8 mouse cellular contexts compared by ENCODE assay signal in genomic region chr11:102394421-102395124, GRCm38 (mm10). TPM values are rescaled to one million over a fixed set of nuclear protein-coding genes. Genes with fewer than 3 reads are reported as not detected.
A peak's percentile ranks its signal among the peaks of the same experiment; 100 is the strongest.
DNase-seq lines count a peak whose midpoint lies in the region; ATAC-seq and TF ChIP-seq lines count a peak whose summit lies in the region.

No protein-coding gene starts in this region.

- H3K27ac ChIP-seq in embryonic facial prominence, embryonic 12.5 days: no peak overlapping the region
- H3K27ac ChIP-seq in intestine, embryonic 15.5 days: no peak overlapping the region
- H3K27ac ChIP-seq in thymus, adult 2 months (ENCODE audit: control insufficient read depth, insufficient read depth, low read length): no peak overlapping the region

- H3K36me3 ChIP-seq in C2C12 (ENCODE audit: control insufficient read depth, insufficient read depth): no peaks in the 10 kb centered on the region
- H3K36me3 ChIP-seq in embryonic facial prominence, embryonic 12.5 days: no peaks in the 10 kb centered on the region
- H3K36me3 ChIP-seq in intestine, embryonic 15.5 days: no peaks in the 10 kb centered on the region
- H3K36me3 ChIP-seq in thymus, adult 2 months (ENCODE audit: control insufficient read depth, insufficient read depth, low read length): no peaks in the 10 kb centered on the region

- WGBS in embryonic facial prominence, embryonic 12.5 days: 70% methylated on average over 9 of the region's 9 CpGs
- 79% methylated on average over 9 of the region's 9 CpGs for WGBS in intestine, embryonic 15.5 days
- WGBS in thymus, adult 2 months: 82% methylated on average over 9 of the region's 9 CpGs

- peak; percentile 67 for DNase-seq in ES-CJ7 (ENCODE audit: low read depth, low spot score)
- no peak for DNase-seq in lung, postnatal 25 days (ENCODE audit: low spot score)
- DNase-seq in thymus, adult 2 months: no peak
- no peak for DNase-seq in kidney, postnatal 36 days
- DNase-seq in heart, adult 18-20 months: no peak

- no peak overlapping the region for H3K4me3 ChIP-seq in C2C12 (ENCODE audit: insufficient read depth, poor library complexity, severe bottlenecking)
- H3K4me3 ChIP-seq in embryonic facial prominence, embryonic 12.5 days: peak overlapping the region; percentile 43; the same call in 1 of the 2 replicates
- H3K4me3 ChIP-seq in intestine, embryonic 15.5 days (replicated peaks): no peak overlapping the region; the same call in 1 of the 2 replicates
- no peak overlapping the region for H3K4me3 ChIP-seq in thymus, adult 2 months (ENCODE audit: control insufficient read depth, insufficient read depth, low read length)

- H3K79me3 ChIP-seq in C2C12 (ENCODE audit: low read depth): no peaks in the 10 kb centered on the region

- H3K9me3 ChIP-seq in embryonic facial prominence, embryonic 12.5 days: no peaks in the 10 kb centered on the region
- no peaks in the 10 kb centered on the region for H3K9me3 ChIP-seq in intestine, embryonic 15.5 days

- H3K4me2 ChIP-seq in embryonic facial prominence, embryonic 12.5 days (replicated peaks): peak overlapping the region; percentile 87
- H3K4me2 ChIP-seq in intestine, embryonic 15.5 days (replicated peaks): peak overlapping the region; percentile 87; the same call in 1 of the 2 replicates

- H3K27me3 ChIP-seq in C2C12 (ENCODE audit: control insufficient read depth, insufficient read depth, insufficient read length): peaks cover 4% of the 10 kb centered on the region
- H3K27me3 ChIP-seq in embryonic facial prominence, embryonic 12.5 days: peaks cover 45% of the 10 kb centered on the region
- H3K27me3 ChIP-seq in intestine, embryonic 15.5 days (replicated peaks): peaks cover 23% of the 10 kb centered on the region
- peaks cover 7% of the 10 kb centered on the region; the same call in 1 of the 2 replicates for H3K27me3 ChIP-seq in thymus, adult 2 months (ENCODE audit: control insufficient read depth, insufficient read depth, low read length)

- H3K79me2 ChIP-seq in C2C12 (ENCODE audit: control insufficient read depth, insufficient read depth): no peaks in the 10 kb centered on the region

- H3K9ac ChIP-seq in embryonic facial prominence, embryonic 12.5 days: no peak overlapping the region
- H3K9ac ChIP-seq in intestine, embryonic 15.5 days: no peak overlapping the region

- no peak for TF ChIP-seq POLR2A in thymus, adult 2 months (IDR thresholded peaks at IDR 0.05; ENCODE audit: control insufficient read depth, extremely low read depth, insufficient read depth, low read length, poor library complexity)

- H3K4me1 ChIP-seq in embryonic facial prominence, embryonic 12.5 days: peaks cover 27% of the 10 kb centered on the region
- peaks cover 32% of the 10 kb centered on the region for H3K4me1 ChIP-seq in intestine, embryonic 15.5 days (replicated peaks)
- H3K4me1 ChIP-seq in thymus, adult 2 months (replicated peaks; ENCODE audit: control insufficient read depth, insufficient read depth, low read length): peaks cover 16% of the 10 kb centered on the region

- H3ac ChIP-seq in C2C12 (ENCODE audit: control insufficient read depth, insufficient read length, low read depth): no peak overlapping the region

- ATAC-seq in embryonic facial prominence, embryonic 12.5 days (ENCODE audit: insufficient number of reproducible peaks, insufficient read depth, low FRiP score, low TSS enrichment): no peak
- no peak for ATAC-seq in intestine, embryonic 15.5 days

- no peak for TF ChIP-seq CTCF in C2C12 (IDR thresholded peaks at IDR 0.05; ENCODE audit: control insufficient read depth, insufficient read depth, insufficient read length)
- TF ChIP-seq CTCF in thymus, adult 2 months (IDR thresholded peaks at IDR 0.05; ENCODE audit: borderline replicate concordance, control insufficient read depth, extremely low read depth, insufficient read depth, low read length, poor library complexity): no peak

TF ChIP-seq in C2C12, 6 proteins besides CTCF, POLR2A, EP300 and RAD21:
- TF ChIP-seq USF1 (IDR thresholded peaks at IDR 0.05; ENCODE audit: low read depth): no peak
- TF ChIP-seq MYOD1 (IDR thresholded peaks at IDR 0.05; ENCODE audit: control insufficient read depth, insufficient read length, low read depth): peak; percentile 100
- TF ChIP-seq MYOG (IDR thresholded peaks at IDR 0.05; ENCODE audit: control insufficient read depth, extremely low read depth, insufficient read length): no peak
- no peak for TF ChIP-seq CEBPB (IDR thresholded peaks at IDR 0.05; ENCODE audit: low read depth)

RNA-seq across cellular contexts. Expression of gene Rundc3a, which starts 1.4 kb away (rescaled TPM):
- 2.2 TPM for polyA plus RNA-seq in C2C12 (2012; fragmentation: generic; extraction: Trizol)
- polyA plus RNA-seq in embryonic facial prominence, embryonic 12.5 days (2016; fragmentation: Nextera tagmentation; extraction: Ambion mirVana): 15.9 and 20.4 TPM in 2 replicates
- polyA plus RNA-seq in intestine, embryonic 15.5 days (2015; fragmentation: Nextera tagmentation; extraction: Ambion mirVana): 8.7 and 10.8 TPM in 2 replicates
- polyA plus RNA-seq in thymus, adult 2 months (2012; rRNA removed): 7.9 and 8.1 TPM in 2 replicates
- total RNA-seq in heart, adult 18-20 months (2021): under 1 TPM in 1 of 2 experiments, not detected in 1; 0.64 TPM

RNA-seq across cellular contexts. Expression of gene Slc25a39, which starts 13.2 kb away (rescaled TPM):
- 174 TPM for polyA plus RNA-seq in C2C12 (2012; fragmentation: generic; extraction: Trizol)
- polyA plus RNA-seq in embryonic facial prominence, embryonic 12.5 days (2016; fragmentation: Nextera tagmentation; extraction: Ambion mirVana): 188 and 189 TPM in 2 replicates
- 305 and 329 TPM in 2 replicates for polyA plus RNA-seq in intestine, embryonic 15.5 days (2015; fragmentation: Nextera tagmentation; extraction: Ambion mirVana)
- polyA plus RNA-seq in thymus, adult 2 months (2012; rRNA removed): 227 and 235 TPM in 2 replicates
- 100 to 1,000 TPM; 187 to 194 TPM for total RNA-seq in heart, adult 18-20 months (2021)

RNA-seq across cellular contexts. Expression of gene Slc4a1, which starts 28.6 kb away (rescaled TPM):
- polyA plus RNA-seq in C2C12 (2012; fragmentation: generic; extraction: Trizol): not detected
- polyA plus RNA-seq in embryonic facial prominence, embryonic 12.5 days (2016; fragmentation: Nextera tagmentation; extraction: Ambion mirVana): 24.5 and 26.4 TPM in 2 replicates
- 15.2 and 18.0 TPM in 2 replicates for polyA plus RNA-seq in intestine, embryonic 15.5 days (2015; fragmentation: Nextera tagmentation; extraction: Ambion mirVana)
- 0.11 and 0.34 TPM in 2 replicates for polyA plus RNA-seq in thymus, adult 2 months (2012; rRNA removed)
- 1 to 10 TPM; 1.4 to 2.3 TPM for total RNA-seq in heart, adult 18-20 months (2021)

RNA-seq across cellular contexts. Expression of gene Grn, which starts 35.5 kb away (rescaled TPM):
- polyA plus RNA-seq in C2C12 (2012; fragmentation: generic; extraction: Trizol): 79.1 TPM
- 116 and 126 TPM in 2 replicates for polyA plus RNA-seq in embryonic facial prominence, embryonic 12.5 days (2016; fragmentation: Nextera tagmentation; extraction: Ambion mirVana)
- 156 and 171 TPM in 2 replicates for polyA plus RNA-seq in intestine, embryonic 15.5 days (2015; fragmentation: Nextera tagmentation; extraction: Ambion mirVana)
- polyA plus RNA-seq in thymus, adult 2 months (2012; rRNA removed): 151 and 160 TPM in 2 replicates
- 10 to 100 TPM; 82.0 to 98.0 TPM for total RNA-seq in heart, adult 18-20 months (2021)

RNA-seq across cellular contexts. Expression of gene Fam171a2, which starts 52.9 kb away (rescaled TPM):
- 6.3 TPM for polyA plus RNA-seq in C2C12 (2012; fragmentation: generic; extraction: Trizol)
- polyA plus RNA-seq in embryonic facial prominence, embryonic 12.5 days (2016; fragmentation: Nextera tagmentation; extraction: Ambion mirVana): 13.5 and 15.3 TPM in 2 replicates
- polyA plus RNA-seq in intestine, embryonic 15.5 days (2015; fragmentation: Nextera tagmentation; extraction: Ambion mirVana): 3.2 and 3.5 TPM in 2 replicates
- 2.6 and 4.7 TPM in 2 replicates for polyA plus RNA-seq in thymus, adult 2 months (2012; rRNA removed)
- 1 to 10 TPM; 3.4 to 4.8 TPM for total RNA-seq in heart, adult 18-20 months (2021)

Comparison
In these comparisons a context has a peak if more than half of its experiments do, and no peak if none do; other contexts are left out.
1. RNA of gene Slc4a1, which starts 28.6 kb away (polyA plus RNA-seq): 24.5 to 26.4 TPM in embryonic facial prominence, embryonic 12.5 days and 15.2 to 18.0 TPM in intestine, embryonic 15.5 days; 0.11 to 0.34 TPM in thymus, adult 2 months and not detected in C2C12 (single experiment); every median in the first group is over 10 times any median in the second.